Mouse (Mus musculus) liver, embryonic 16.5 days (tissue): ENCODE measurements around the gene Gstp2. TPM values are rescaled to one million over a fixed set of nuclear protein-coding genes. Genes with fewer than 3 reads are reported as not detected.

Experiments used
- ATAC-seq: fragments of 200-750 bp; cut with Nextera tagmentation; 2 replicates; pipeline ENCODE4 v1.8.0; 2017; ENCODE audit warnings: low read depth, mild to moderate bottlenecking, moderate number of reproducible peaks, moderate library complexity
- H3K27ac ChIP-seq: fragments of 300-500 bp; sonication (generic); 2 replicates; pipeline ENCODE4 v1.5.1; 2014; ENCODE audit warnings: mild to moderate bottlenecking, low read length
- H3K27me3 ChIP-seq: fragments of 300-500 bp; sonication (generic); 2 replicates; pipeline ENCODE4 v1.6.1; 2014; ENCODE audit warnings: low read depth, low read length, mixed read lengths; ENCODE audit not compliant: control insufficient read depth, insufficient read depth
- H3K36me3 ChIP-seq: fragments of 300-500 bp; sonication (generic); 2 replicates; pipeline ENCODE4 v1.6.1; 2014; ENCODE audit warnings: mild to moderate bottlenecking; ENCODE audit not compliant: control insufficient read depth, insufficient read depth
- H3K4me1 ChIP-seq: fragments of 300-500 bp; sonication (generic); 2 replicates; pipeline ENCODE4 v1.6.1; 2014; ENCODE audit warnings: low read depth, low read length, mixed read lengths; ENCODE audit not compliant: control insufficient read depth
- H3K4me2 ChIP-seq: fragments of 300-500 bp; sonication (generic); 2 replicates; pipeline ENCODE4 v1.6.1; 2014; ENCODE audit warnings: low read depth, low read length, mixed read lengths
- H3K4me3 ChIP-seq: fragments of 300-500 bp; sonication (generic); 2 replicates; pipeline ENCODE4 v1.5.1; 2014; ENCODE audit warnings: low read depth, mild to moderate bottlenecking, low read length
- H3K9ac ChIP-seq: fragments of 300-500 bp; sonication (generic); 2 replicates; pipeline ENCODE4 v1.6.1; 2014; ENCODE audit warnings: low read depth, low read length
- H3K9me3 ChIP-seq: fragments of 300-500 bp; sonication (generic); replicated peaks from 2 replicates; pipeline ENCODE4 v1.6.1; 2016; ENCODE audit warnings: low read length; ENCODE audit not compliant: control insufficient read depth
- WGBS: fragments of 180-500 bp; shearing (Covaris S2); extraction: QIAGEN DNeasy Blood & Tissue Kit; methylation state at CpG from one replicate; pipeline ENCODE4 v1.1.7; 2014; ENCODE audit not compliant: insufficient replicate concordance; 5-methylcytosine and 5-hydroxymethylcytosine counted together
- polyA plus RNA-seq: library from polyadenylated mRNA; unstranded; fragments of >200 nt; fragmentation: Nextera tagmentation; extraction: Ambion mirVana; gene quantifications from 2 replicates; pipeline ENCODE4 v1.2.1, GENCODE M21; 2015

Gstp2 gene
- polyA plus RNA-seq, 1 experiment from 2014 or later = 6.1 TPM

GRCm38 (mm10) chr19:4087090-4087489 is 41.3 kb upstream of the Gstp2 start:
- 67% methylated on average over 5 of the region's 5 CpGs for WGBS
- no peak for ATAC-seq

DNA sequence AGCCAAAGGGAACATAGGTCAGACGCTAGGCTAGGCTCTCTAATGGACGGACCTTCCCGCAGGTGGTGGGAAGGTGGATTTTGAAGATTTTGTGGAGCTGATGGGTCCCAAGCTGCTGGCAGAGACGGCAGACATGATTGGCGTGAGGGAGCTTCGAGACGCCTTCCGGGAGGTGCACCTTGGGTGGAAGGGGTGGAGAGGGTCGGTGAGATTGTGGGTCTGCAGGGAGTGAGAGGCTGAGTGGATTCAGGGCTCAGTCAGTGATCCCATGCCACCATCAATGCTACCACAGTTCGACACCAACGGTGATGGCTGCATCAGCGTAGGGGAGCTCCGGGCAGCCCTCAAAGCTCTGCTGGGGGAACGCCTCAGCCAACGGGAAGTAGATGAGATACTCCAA is 40.3 kb upstream of the Gstp2 start:
- no peak overlapping the region for H3K9ac ChIP-seq
- H3K4me1 ChIP-seq = peaks cover 3% of the 10 kb centered on the region
- H3K27ac ChIP-seq = no peak overlapping the region
- no peaks in the 10 kb centered on the region for H3K36me3 ChIP-seq
- no peak for ATAC-seq
- H3K27me3 ChIP-seq = peaks cover 5% of the 10 kb centered on the region; the same call in 1 of the 2 replicates
- no peak overlapping the region for H3K4me3 ChIP-seq
- no peaks in the 10 kb centered on the region for H3K9me3 ChIP-seq
- 74% methylated on average over 15 of the region's 15 CpGs for WGBS
- H3K4me2 ChIP-seq = no peak overlapping the region

More at GRCm38 (mm10) chr19:4087090-4087489, 41.3 kb upstream of the Gstp2 start:
- Histone ChIP-seq H3K36me3 (no peaks in the 10 kb centered on the region), H3K4me1 (no peaks in the 10 kb centered on the region; the same call in 1 of the 2 replicates), H3K4me3 (no peak overlapping the region), H3K27me3 (peaks cover 5% of the 10 kb centered on the region; the same call in 1 of the 2 replicates), H3K4me2 (no peak overlapping the region), H3K9me3 (no peaks in the 10 kb centered on the region), H3K27ac (no peak overlapping the region), H3K9ac (no peak overlapping the region)

- Histone ChIP-seq H3K36me3 (no peaks in the 10 kb centered on the region), H3K4me3 (no peak overlapping the region), H3K27me3 (peaks cover 5% of the 10 kb centered on the region; the same call in 1 of the 2 replicates), H3K4me2 (no peak overlapping the region), H3K27ac (no peak overlapping the region), H3K4me1 (peaks cover 14% of the 10 kb centered on the region), H3K9ac (no peak overlapping the region), H3K9me3 (no peaks in the 10 kb centered on the region)
- ATAC-seq = peak; percentile 46
- 65% methylated on average over 1 of the region's 1 CpGs for WGBS
Observed at GRCm38 (mm10) chr19:4084984-4085383, 39.2 kb upstream of the Gstp2 start.

- Histone ChIP-seq H3K4me3 (no peak overlapping the region), H3K36me3 (no peaks in the 10 kb centered on the region), H3K9ac (no peak overlapping the region), H3K9me3 (no peaks in the 10 kb centered on the region), H3K4me2 (no peak overlapping the region), H3K27me3 (0 out of 2 replicates have a peak, but pooled peaks cover 3% of the 10 kb centered on the region), H3K4me1 (peaks cover 22% of the 10 kb centered on the region), H3K27ac (no peak overlapping the region)
- ATAC-seq = no peak
- 37% methylated on average over 8 of the region's 8 CpGs for WGBS
Observed at GRCm38 (mm10) chr19:4083826-4084225, 38.0 kb upstream of the Gstp2 start.

DNA sequence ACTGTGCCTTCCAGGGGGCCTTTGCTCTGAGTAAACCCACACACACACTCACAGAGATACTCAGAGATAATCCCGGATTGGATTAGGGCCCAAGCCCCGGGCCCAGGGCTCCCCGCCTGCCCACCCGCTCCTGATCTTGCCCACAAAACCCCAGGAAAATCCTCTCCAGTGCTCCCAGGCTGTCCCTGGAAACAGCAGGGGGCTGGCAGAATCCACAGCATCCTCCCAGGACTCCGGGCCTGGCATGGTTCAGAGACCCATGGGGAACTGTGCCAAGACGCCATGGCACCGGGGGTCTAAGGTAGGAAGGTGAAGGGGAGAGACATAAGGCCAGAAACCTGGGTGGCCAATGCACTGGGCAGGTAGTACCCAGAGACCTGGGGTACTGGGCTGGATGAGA is 37.5 kb upstream of the Gstp2 start:
- no peak overlapping the region for H3K4me3 ChIP-seq

DNA sequence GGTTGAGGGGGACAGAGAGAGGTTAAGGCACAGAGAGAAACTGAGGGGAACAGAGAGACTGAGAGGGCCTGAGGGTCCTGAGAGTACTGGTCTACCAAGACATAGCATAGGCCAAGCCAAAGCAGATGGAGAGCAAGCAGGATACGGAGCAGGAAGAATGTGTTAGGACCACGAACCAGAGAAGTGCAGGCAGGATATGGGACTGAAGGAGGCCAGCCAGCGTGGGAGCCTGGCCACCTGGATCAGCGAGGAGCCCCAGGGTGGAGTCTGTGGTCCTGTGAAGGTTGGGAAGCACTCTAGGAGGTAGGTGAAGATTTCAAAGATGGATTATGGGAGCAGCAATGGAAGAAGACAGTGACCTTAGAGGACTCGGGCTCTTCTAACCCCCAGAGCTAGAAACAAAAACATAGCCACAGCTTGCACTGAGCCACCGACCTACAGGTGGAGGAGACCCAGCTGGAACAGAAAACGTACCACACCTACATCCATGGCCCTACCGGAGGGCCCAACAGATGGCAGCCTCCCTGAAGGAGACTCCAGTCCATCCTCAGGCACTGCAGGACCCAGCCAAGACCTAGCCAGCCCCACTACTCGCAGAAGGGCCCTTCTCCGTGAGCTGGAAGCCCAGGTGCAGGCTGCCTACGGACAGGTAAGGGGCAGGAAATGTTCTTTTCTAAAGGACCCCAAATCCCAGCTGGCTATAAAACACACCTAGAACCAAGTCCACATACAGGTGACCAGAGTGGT is 36.6 kb upstream of the Gstp2 start:
- no peaks in the 10 kb centered on the region for H3K36me3 ChIP-seq
- H3K9ac ChIP-seq = no peak overlapping the region
- 0 out of 2 replicates have a peak, but pooled peaks cover 3% of the 10 kb centered on the region for H3K27me3 ChIP-seq
- H3K9me3 ChIP-seq = no peaks in the 10 kb centered on the region
- H3K4me2 ChIP-seq = no peak overlapping the region
- H3K4me1 ChIP-seq = peaks cover 22% of the 10 kb centered on the region
- H3K27ac ChIP-seq = no peak overlapping the region
- no peak for ATAC-seq
- H3K4me3 ChIP-seq = no peak overlapping the region
- 64% methylated on average over 11 of the region's 11 CpGs for WGBS

More for the DNA sequence above, 37.5 kb upstream of the Gstp2 start:
- Histone ChIP-seq H3K27me3 (0 out of 2 replicates have a peak, but pooled peaks cover 3% of the 10 kb centered on the region), H3K36me3 (no peaks in the 10 kb centered on the region), H3K4me1 (peaks cover 22% of the 10 kb centered on the region), H3K27ac (no peak overlapping the region), H3K9me3 (no peaks in the 10 kb centered on the region), H3K9ac (no peak overlapping the region), H3K4me2 (no peak overlapping the region)
- 80% methylated on average over 7 of the region's 7 CpGs for WGBS
- ATAC-seq = no peak

GRCm38 (mm10) chr19:4081394-4081793 is 35.6 kb upstream of the Gstp2 start, which contains the start of gene Cabp2:
TSS of gene Cabp2 (plus strand) at chr19:4081578.
- H3K9me3 ChIP-seq = no peaks in the 10 kb centered on the region
- peak within 1 kb of the TSS; percentile 39 for H3K4me2 ChIP-seq
- peak within 1 kb of the TSS; percentile 46 for H3K9ac ChIP-seq
- peaks cover 22% of the 10 kb centered on the region for H3K4me1 ChIP-seq
- no peak for ATAC-seq
- H3K27me3 ChIP-seq = 0 out of 2 replicates have a peak, but pooled peaks cover 2% of the 10 kb centered on the region
- H3K36me3 ChIP-seq = no peaks in the 10 kb centered on the region
- peak within 1 kb of the TSS; percentile 3; the same call in 1 of the 2 replicates for H3K4me3 ChIP-seq
- H3K27ac ChIP-seq = peak within 1 kb of the TSS; percentile 43
- WGBS = 58% methylated on average over 3 of the region's 3 CpGs

DNA sequence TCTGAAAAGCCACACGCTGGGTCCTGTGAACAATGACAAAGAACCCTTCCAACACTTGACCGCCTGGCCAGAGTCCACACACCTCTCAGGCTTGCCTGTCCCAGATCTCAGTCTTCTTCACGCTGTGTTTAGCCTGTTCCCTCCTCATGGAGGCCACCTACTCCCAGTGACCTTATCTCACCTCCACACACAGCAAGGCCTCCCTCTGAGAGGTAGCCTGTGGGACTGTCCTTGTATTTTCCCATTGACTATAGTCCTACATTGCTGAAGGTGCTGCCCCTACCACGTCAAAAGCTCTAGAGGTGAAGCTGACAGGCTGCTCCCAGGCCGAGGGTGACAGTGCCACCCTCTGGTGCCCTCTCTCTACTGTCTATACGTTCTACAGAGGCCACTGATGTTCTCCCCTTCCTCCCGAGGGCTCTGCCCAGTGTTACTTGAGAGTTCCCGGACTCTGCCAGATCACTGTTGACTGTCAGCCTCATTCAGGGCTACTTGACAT is 34.7 kb upstream of the Gstp2 start:
- Histone ChIP-seq H3K4me3 (peak overlapping the region; percentile 3; the same call in 1 of the 2 replicates), H3K27me3 (no peaks in the 10 kb centered on the region), H3K9ac (peak overlapping the region; percentile 46), H3K27ac (peak overlapping the region; percentile 43), H3K36me3 (no peaks in the 10 kb centered on the region), H3K4me1 (peaks cover 22% of the 10 kb centered on the region), H3K9me3 (no peaks in the 10 kb centered on the region), H3K4me2 (peak overlapping the region; percentile 39)
- WGBS = 29% methylated on average over 8 of the region's 8 CpGs
- ATAC-seq = peak; percentile 87

DNA sequence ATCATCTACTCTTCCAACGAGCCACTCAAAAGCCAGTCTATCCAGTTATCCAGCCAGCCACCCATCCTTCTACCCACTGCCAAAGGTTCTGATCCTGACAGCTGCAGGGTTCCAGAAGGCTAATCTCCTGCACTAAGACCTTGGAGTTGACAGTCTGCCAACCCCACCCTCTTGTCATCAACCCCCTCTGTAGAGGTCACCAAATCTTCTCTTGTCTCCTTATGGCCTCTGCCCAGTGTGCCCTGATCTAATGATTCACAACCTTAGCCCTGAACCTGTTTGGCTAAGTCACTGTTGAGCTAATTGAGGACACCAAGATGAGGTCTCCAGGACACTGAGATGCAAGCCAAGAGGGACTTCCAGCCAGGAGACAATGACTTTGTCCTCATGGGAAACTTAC is 33.8 kb upstream of the Gstp2 start:
- Histone ChIP-seq H3K36me3 (no peaks in the 10 kb centered on the region), H3K27me3 (no peaks in the 10 kb centered on the region), H3K4me3 (no peak overlapping the region), H3K27ac (no peak overlapping the region), H3K4me1 (peaks cover 22% of the 10 kb centered on the region), H3K9me3 (no peaks in the 10 kb centered on the region), H3K4me2 (no peak overlapping the region), H3K9ac (no peak overlapping the region)
- WGBS = 53% methylated on average over 1 of the region's 1 CpGs
- no peak for ATAC-seq
